Mouse (Mus musculus): ENCODE data around the gene Fbxl2.
"Not testable (repeated sequence)": the region's sequence is repeated elsewhere in the genome, so short reads cannot be mapped to it uniquely, and the experiment has no call there.

The Fbxl2 gene

GRCm38 (mm10) chr9:114046028-114046427 lies at the start of gene Fbxl2:
Gene Fbxl2, minus strand, starts transcription at chr9:114046191.
- no peak for DNase-seq

- no peak for DNase-seq
Measured at GRCm38 (mm10) chr9:114094854-114095253, 48.9 kb upstream of the Fbxl2 start.

- DNase-seq, result not testable (repeated sequence)
Measured at GRCm38 (mm10) chr9:114092188-114092587, 46.2 kb upstream of the Fbxl2 start.

- not testable (repeated sequence) for DNase-seq
Measured at GRCm38 (mm10) chr9:114088885-114089284, 42.9 kb upstream of the Fbxl2 start.

- DNase-seq, result no peak
Measured at GRCm38 (mm10) chr9:114087106-114087815, 41.3 kb upstream of the Fbxl2 start.

- DNase-seq, result no peak
Measured at GRCm38 (mm10) chr9:114086422-114086821, 40.4 kb upstream of the Fbxl2 start.

- DNase-seq, result no peak
Measured at GRCm38 (mm10) chr9:114073681-114074080, 27.7 kb upstream of the Fbxl2 start.

GRCm38 (mm10) chr9:114069372-114069771 lies 23.4 kb upstream of the Fbxl2 start:
- no peak for DNase-seq

GRCm38 (mm10) chr9:114068494-114069053 lies 22.6 kb upstream of the Fbxl2 start:
- DNase-seq, result no peak

- no peak for DNase-seq
Measured at GRCm38 (mm10) chr9:114057090-114057796, 11.3 kb upstream of the Fbxl2 start, which contains the start of gene Susd5. Gene Susd5, plus strand, starts transcription at chr9:114057140.

GRCm38 (mm10) chr9:114052866-114053265 lies 6.9 kb upstream of the Fbxl2 start:
- DNase-seq, result no peak

GRCm38 (mm10) chr9:114052031-114052430 lies 6.0 kb upstream of the Fbxl2 start:
- no peak for DNase-seq

- no peak for DNase-seq
Measured at GRCm38 (mm10) chr9:114050778-114051177, 4.8 kb upstream of the Fbxl2 start.

GRCm38 (mm10) chr9:114050106-114050505 lies 4.1 kb upstream of the Fbxl2 start:
- DNase-seq, result no peak

GRCm38 (mm10) chr9:114046676-114047075 lies 685 bp upstream of the Fbxl2 start:
- no peak for DNase-seq

GRCm38 (mm10) chr9:114044446-114044845 lies 1.5 kb downstream of the Fbxl2 start:
- DNase-seq, result no peak

GRCm38 (mm10) chr9:114042490-114042889 lies 3.5 kb downstream of the Fbxl2 start:
- DNase-seq, result no peak

- DNase-seq, result no peak
Measured at GRCm38 (mm10) chr9:114040945-114041344, 5.0 kb downstream of the Fbxl2 start.

- peak; percentile 88 for DNase-seq
Measured at GRCm38 (mm10) chr9:114026261-114026934, 19.6 kb downstream of the Fbxl2 start.

- no peak for DNase-seq
Measured at GRCm38 (mm10) chr9:114025846-114026245, 20.1 kb downstream of the Fbxl2 start.

GRCm38 (mm10) chr9:114025182-114025581 lies 20.8 kb downstream of the Fbxl2 start:
- DNase-seq, result no peak

GRCm38 (mm10) chr9:114022141-114022540 lies 23.9 kb downstream of the Fbxl2 start:
- DNase-seq, result no peak

GRCm38 (mm10) chr9:114019012-114019762 lies 26.8 kb downstream of the Fbxl2 start:
- DNase-seq, result no peak
